In genomic region chr4:46452481-46452850, GRCm38 (mm10) we compare ENCODE assay signal across 8 mouse cellular contexts. TPM values are rescaled to one million over a fixed set of nuclear protein-coding genes. Genes with fewer than 3 reads are reported as not detected.
DNase-seq lines count a peak whose midpoint lies in the region; ATAC-seq and TF ChIP-seq lines count a peak whose summit lies in the region.

No protein-coding gene starts in this region.

- H3K9ac ChIP-seq in ES-E14 (ENCODE audit: insufficient read depth, low read depth, low read length, poor library complexity, severe bottlenecking), result peak overlapping the region; percentile 98
- H3K9ac ChIP-seq in forebrain, postnatal 0 days, result peak overlapping the region; percentile 89
- peak overlapping the region; percentile 95 for H3K9ac ChIP-seq in hindbrain, embryonic 13.5 days

- H3K4me2 ChIP-seq in forebrain, postnatal 0 days (ENCODE audit: low read depth), result peak overlapping the region; percentile 88
- peak overlapping the region; percentile 89 for H3K4me2 ChIP-seq in hindbrain, embryonic 13.5 days

- H3K27me3 ChIP-seq in forebrain, postnatal 0 days (ENCODE audit: insufficient read depth, low read length), result no peaks in the 10 kb centered on the region
- H3K27me3 ChIP-seq in hindbrain, embryonic 13.5 days, result no peaks in the 10 kb centered on the region

- no peaks in the 10 kb centered on the region for H3K9me3 ChIP-seq in ES-E14 (ENCODE audit: control insufficient read depth, insufficient read depth, low read depth, low read length)
- no peaks in the 10 kb centered on the region for H3K9me3 ChIP-seq in forebrain, postnatal 0 days (ENCODE audit: low read length)
- no peaks in the 10 kb centered on the region for H3K9me3 ChIP-seq in hindbrain, embryonic 13.5 days

- under 1% methylated on average over 19 of the region's 19 CpGs for WGBS in forebrain, postnatal 0 days
- 0% methylated on average over 19 of the region's 19 CpGs for WGBS in hindbrain, embryonic 13.5 days

- DNase-seq in ES-E14 (ENCODE audit: low read depth, low spot score), result peak; percentile 69
- peak; percentile 71 for DNase-seq in forebrain, postnatal 0 days
- peak; percentile 27 to 40 for DNase-seq in layer of hippocampus, postnatal 25 days (ENCODE audit: extremely low spot score in 1 of 2, low spot score in 1 of 2)
- DNase-seq in lung, postnatal 36 days, result peak; percentile 74
- peak; percentile 26 to 32 for DNase-seq in right cerebral cortex, adult 2 months (ENCODE audit: low spot score in 2 of 2)
- DNase-seq in urinary bladder, postnatal 10 days (ENCODE audit: low spot score), result peak; percentile 16

- peak; percentile 40 for ATAC-seq in forebrain, postnatal 0 days
- no peak for ATAC-seq in hindbrain, embryonic 13.5 days (ENCODE audit: low FRiP score)

- no peak for TF ChIP-seq CTCF in forebrain, postnatal 0 days (IDR thresholded peaks at IDR 0.05; ENCODE audit: low read depth)

- H3K4me3 ChIP-seq in ES-E14 (ENCODE audit: insufficient read depth in 1 of 2, low read depth in 1 of 2, low read length in 2 of 2, poor library complexity in 1 of 2, severe bottlenecking in 1 of 2), result peak overlapping the region; percentile 64 to 95
- peak overlapping the region; percentile 98 for H3K4me3 ChIP-seq in brown adipose tissue, adult 24 weeks (ENCODE audit: insufficient read depth, low read depth, low read length)
- H3K4me3 ChIP-seq in forebrain, postnatal 0 days (ENCODE audit: low read depth, low read length), result peak overlapping the region; percentile 74
- H3K4me3 ChIP-seq in hindbrain, embryonic 13.5 days, result peak overlapping the region; percentile 90

- in situ Hi-C loops in ES-E14 (cut with MboI; ENCODE audit: low sequenced_read_pairs in 2 of 2, unreplicated experiment in 2 of 2), result no loop called here

- peaks cover 5% of the 10 kb centered on the region for H3K36me3 ChIP-seq in ES-E14 (ENCODE audit: control insufficient read depth, insufficient read depth, low read length, poor library complexity, severe bottlenecking)
- no peaks in the 10 kb centered on the region for H3K36me3 ChIP-seq in forebrain, postnatal 0 days (ENCODE audit: insufficient read depth)
- no peaks in the 10 kb centered on the region for H3K36me3 ChIP-seq in hindbrain, embryonic 13.5 days

- peaks cover 13% of the 10 kb centered on the region in 2 experiments; a peak in 3 of 4 replicates for H3K4me1 ChIP-seq in ES-E14 (ENCODE audit: control insufficient read depth in 2 of 2, insufficient read depth in 2 of 2, low read length in 2 of 2, poor library complexity in 1 of 2)
- peaks cover 18% of the 10 kb centered on the region for H3K4me1 ChIP-seq in brown adipose tissue, adult 24 weeks (ENCODE audit: control insufficient read depth, insufficient read depth, insufficient read length, low read length)
- peaks cover 21% of the 10 kb centered on the region for H3K4me1 ChIP-seq in forebrain, postnatal 0 days (ENCODE audit: insufficient read depth)
- H3K4me1 ChIP-seq in hindbrain, embryonic 13.5 days (replicated peaks), result peaks cover 34% of the 10 kb centered on the region

- H3K27ac ChIP-seq in ES-E14 (ENCODE audit: insufficient read depth, low read depth, low read length, poor library complexity, severe bottlenecking), result peak overlapping the region; percentile 96
- H3K27ac ChIP-seq in brown adipose tissue, adult 24 weeks (replicated peaks; ENCODE audit: low read depth, low read length), result peak overlapping the region; percentile 90
- H3K27ac ChIP-seq in forebrain, postnatal 0 days (ENCODE audit: low read depth, low read length), result peak overlapping the region; percentile 98
- H3K27ac ChIP-seq in hindbrain, embryonic 13.5 days, result peak overlapping the region; percentile 98

TF ChIP-seq in ES-E14, 5 proteins besides CTCF, POLR2A, EP300 and RAD21:
- no peak for TF ChIP-seq MAFK (IDR thresholded peaks at IDR 0.05; ENCODE audit: insufficient read depth, low read depth, low read length)
- TF ChIP-seq CHD2 (IDR thresholded peaks at IDR 0.05; ENCODE audit: low read depth, low read length), result no peak
- no peak for TF ChIP-seq HCFC1 (IDR thresholded peaks at IDR 0.05; ENCODE audit: borderline replicate concordance, insufficient read depth, low read length)
- no peak for TF ChIP-seq ZNF384 (IDR thresholded peaks at IDR 0.05; ENCODE audit: low read depth, low read length)
- no peak for TF ChIP-seq ZC3H11A (IDR thresholded peaks at IDR 0.05; ENCODE audit: borderline replicate concordance, low read depth, low read length)

RNA-seq across cellular contexts. Expression of gene Anp32b, which starts 1.8 kb away (rescaled TPM):
- total RNA-seq in ES-E14 (2012; rRNA removed), result 43.5 and 49.5 TPM in 2 replicates
- 89.7 and 90.5 TPM in 2 replicates for polyA plus RNA-seq in brown adipose tissue, adult 24 weeks (2012; ENCODE audit: insufficient read depth, insufficient read length, missing spikeins)
- total RNA-seq in forebrain, postnatal 0 days (2014; rRNA removed), result 3.4 and 4.7 TPM in 2 replicates
- polyA plus RNA-seq in forebrain, postnatal 0 days (2015; fragmentation: Nextera tagmentation; extraction: Ambion mirVana), result 60.2 and 65.9 TPM in 2 replicates
- 97.0 and 104 TPM in 2 replicates for polyA plus RNA-seq in hindbrain, embryonic 13.5 days (2015; fragmentation: Nextera tagmentation; extraction: Ambion mirVana)
- 10 to 100 TPM; 48.9 to 53.4 TPM for total RNA-seq in layer of hippocampus, postnatal 25 days (2021)

RNA-seq across cellular contexts. Expression of gene Nans, which starts 36.6 kb away (rescaled TPM):
- 56.4 and 75.4 TPM in 2 replicates for total RNA-seq in ES-E14 (2012; rRNA removed)
- 5.3 and 11.4 TPM in 2 replicates for polyA plus RNA-seq in brown adipose tissue, adult 24 weeks (2012; ENCODE audit: insufficient read depth, insufficient read length, missing spikeins)
- total RNA-seq in forebrain, postnatal 0 days (2014; rRNA removed), result 87.1 and 89.3 TPM in 2 replicates
- polyA plus RNA-seq in forebrain, postnatal 0 days (2015; fragmentation: Nextera tagmentation; extraction: Ambion mirVana), result 69.8 and 70.2 TPM in 2 replicates
- 64.7 and 67.5 TPM in 2 replicates for polyA plus RNA-seq in hindbrain, embryonic 13.5 days (2015; fragmentation: Nextera tagmentation; extraction: Ambion mirVana)
- 10 to 100 TPM; 20.3 to 24.5 TPM for total RNA-seq in layer of hippocampus, postnatal 25 days (2021)

RNA-seq across cellular contexts. Expression of gene Hemgn, which starts 39.2 kb away (rescaled TPM):
- not detected in 2 replicates for total RNA-seq in ES-E14 (2012; rRNA removed)
- not detected in 2 replicates for polyA plus RNA-seq in brown adipose tissue, adult 24 weeks (2012; ENCODE audit: insufficient read depth, insufficient read length, missing spikeins)
- not detected in 2 replicates for total RNA-seq in forebrain, postnatal 0 days (2014; rRNA removed)
- polyA plus RNA-seq in forebrain, postnatal 0 days (2015; fragmentation: Nextera tagmentation; extraction: Ambion mirVana), result not detected in 2 replicates
- 0.22 and 0.62 TPM in 2 replicates for polyA plus RNA-seq in hindbrain, embryonic 13.5 days (2015; fragmentation: Nextera tagmentation; extraction: Ambion mirVana)
- total RNA-seq in layer of hippocampus, postnatal 25 days (2021), result not detected

Comparison
In these comparisons a context has a peak if more than half of its experiments do, and no peak if none do; other contexts are left out.
1. DNase-seq: peak in every context shown above with its lines; median percentile 74 in lung, postnatal 36 days; 71 in forebrain, postnatal 0 days; 69 in ES-E14; 34 in layer of hippocampus, postnatal 25 days; 29 in right cerebral cortex, adult 2 months; 16 in urinary bladder, postnatal 10 days.